Mouse (Mus musculus) kidney, postnatal 10 days (tissue): Measurements from ENCODE around the gene Itprid1.

Experiments used
- DNase-seq: peaks from one replicate; pipeline ENCODE4 v3.0.0; 2021; ENCODE audit warnings: mixed read lengths

Gene Itprid1

DNA sequence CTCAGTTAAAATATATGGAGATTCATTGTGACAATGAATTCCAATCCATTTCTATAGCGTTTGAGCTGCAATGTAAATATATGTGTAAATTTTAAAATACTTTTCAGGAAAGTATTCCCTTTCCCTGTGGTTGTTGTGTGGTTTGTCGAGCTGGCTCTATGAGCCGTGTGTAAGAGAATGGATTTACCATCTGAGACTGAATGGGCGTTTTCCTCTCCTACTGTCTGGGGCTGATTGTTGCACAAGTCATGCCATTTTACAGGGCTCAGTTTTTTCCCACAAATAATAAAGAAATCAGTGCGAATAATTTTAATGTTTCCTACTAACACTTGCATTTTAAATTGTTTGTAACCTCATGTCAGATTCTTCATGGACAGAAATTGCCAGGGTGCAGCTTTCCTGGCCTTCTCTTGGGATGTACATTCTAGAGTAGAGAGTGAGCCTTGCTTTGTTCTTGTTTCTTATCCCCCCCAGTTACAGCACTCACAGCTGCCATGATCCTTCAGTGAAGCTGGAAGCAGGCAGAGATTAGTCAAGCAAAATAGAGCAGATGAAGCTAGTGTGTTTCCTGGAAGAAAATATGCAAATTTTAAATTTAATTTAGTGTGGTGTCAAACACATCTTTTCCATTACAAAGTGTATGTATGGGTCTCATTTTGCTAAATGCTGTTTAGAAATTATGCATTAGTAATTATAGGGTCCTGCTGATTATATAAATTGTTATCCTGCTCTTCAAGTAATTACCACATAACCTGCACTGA is 65.1 kb downstream of the Itprid1 start:
- no peak for DNase-seq

DNA sequence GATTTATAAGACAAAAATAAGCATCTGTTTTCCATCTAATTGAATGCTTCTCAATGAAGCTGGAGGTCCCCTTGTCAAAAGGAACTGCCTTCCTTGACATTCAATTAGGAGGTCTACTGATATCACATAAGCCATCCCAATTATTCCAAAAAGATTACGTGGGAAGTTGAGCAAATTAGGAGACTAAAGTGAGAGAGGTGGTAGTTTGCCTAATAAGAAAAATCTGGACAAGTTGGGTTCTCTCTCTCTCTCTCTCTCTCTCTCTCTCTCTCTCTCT is 65.6 kb downstream of the Itprid1 start:
- no peak for DNase-seq

DNA sequence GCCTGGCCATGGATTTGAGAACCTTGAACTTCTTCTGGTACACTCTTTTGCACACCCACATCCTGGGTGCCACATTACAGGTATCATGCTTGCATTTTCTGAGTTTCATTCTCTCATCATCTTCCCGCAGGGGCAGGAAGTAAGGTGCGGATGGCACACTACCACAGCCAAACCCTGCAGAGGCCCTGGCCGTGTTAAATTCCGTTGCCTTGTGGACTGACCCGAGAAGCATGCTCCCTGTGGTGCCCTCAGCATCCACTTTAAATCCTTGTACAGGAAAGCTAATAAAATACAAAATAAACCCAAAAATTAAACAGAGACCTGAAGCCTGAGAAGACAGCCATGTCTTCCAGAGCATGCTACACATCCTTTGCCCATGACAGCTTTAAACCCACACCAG is 82.5 kb downstream of the Itprid1 start:
- no peak for DNase-seq

DNA sequence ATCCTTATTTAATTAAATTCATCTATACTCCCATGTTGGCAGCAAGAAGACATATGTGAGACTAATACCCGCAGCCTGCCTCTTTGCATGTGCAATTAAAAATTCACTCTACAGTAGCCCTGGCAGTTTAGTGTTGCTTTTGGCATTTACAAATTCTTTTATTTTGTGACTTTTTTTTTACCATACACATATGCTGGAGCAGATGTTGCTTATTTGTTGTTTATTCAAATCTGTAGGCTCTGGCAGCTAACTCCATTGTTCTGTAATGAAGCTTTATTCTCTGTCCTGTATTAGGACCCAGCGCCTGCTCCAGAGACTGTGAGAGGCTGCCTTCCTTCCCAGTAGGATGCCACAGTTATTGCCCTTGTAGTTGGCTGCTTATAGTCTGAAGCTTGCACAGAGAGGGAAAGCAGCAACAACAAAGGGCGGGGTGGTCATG is 83.6 kb downstream of the Itprid1 start:
- DNase-seq, result no peak

DNA sequence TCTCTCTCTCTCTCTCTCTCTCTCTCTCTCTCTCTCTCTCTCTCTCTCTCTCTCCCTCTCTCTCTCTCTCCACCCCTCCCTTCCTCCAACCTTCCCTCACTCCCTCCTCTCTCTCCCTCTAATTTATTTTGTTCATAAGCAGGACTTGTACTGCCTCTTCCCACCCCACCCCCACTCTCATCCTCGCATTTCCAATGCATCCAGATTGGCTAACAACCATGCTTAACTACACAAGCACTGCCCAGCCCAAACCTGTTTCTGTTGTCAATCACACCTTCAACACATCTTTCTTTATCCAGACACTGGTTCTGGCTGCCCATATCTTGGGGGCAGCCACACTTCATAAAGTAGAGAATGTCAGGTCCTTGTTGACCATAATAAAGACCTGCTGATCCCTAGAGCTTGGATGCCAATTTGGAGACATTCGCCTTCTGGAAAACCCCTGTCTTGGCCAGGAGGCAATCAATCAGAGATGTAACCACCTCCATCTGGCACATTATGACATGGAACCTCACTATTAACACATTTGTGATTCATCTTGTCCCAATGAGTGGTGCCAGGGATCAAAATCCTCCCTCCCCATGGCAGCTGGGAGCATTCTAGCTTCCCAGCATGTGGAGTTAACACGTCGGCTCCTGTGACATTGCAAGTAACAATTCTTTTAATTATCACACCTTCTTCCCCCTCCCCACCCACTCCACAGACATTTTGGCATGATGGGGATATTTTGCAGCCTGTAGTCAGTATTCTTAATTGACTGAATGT is 84.4 kb downstream of the Itprid1 start:
- no peak for DNase-seq

DNA sequence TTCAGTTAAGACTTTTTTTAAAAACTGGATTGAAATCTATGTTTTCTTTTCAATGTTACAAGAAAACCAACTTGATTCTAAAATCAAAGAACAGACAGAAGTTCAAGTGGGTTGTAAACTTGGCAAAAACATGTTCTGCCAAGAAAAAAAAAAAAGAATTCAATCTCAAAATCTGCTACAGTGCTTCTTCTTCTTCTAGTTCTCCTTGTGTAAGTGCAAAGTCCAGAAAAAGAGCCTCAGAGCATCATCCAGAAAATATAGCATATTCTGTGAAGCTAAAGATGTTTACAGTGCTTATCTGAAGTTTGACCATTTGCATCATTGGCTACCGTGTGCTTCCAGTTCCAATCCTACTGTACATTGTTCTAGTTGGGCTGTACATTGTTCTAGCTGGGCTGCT is 108.0 kb downstream of the Itprid1 start:
- no peak for DNase-seq

DNA sequence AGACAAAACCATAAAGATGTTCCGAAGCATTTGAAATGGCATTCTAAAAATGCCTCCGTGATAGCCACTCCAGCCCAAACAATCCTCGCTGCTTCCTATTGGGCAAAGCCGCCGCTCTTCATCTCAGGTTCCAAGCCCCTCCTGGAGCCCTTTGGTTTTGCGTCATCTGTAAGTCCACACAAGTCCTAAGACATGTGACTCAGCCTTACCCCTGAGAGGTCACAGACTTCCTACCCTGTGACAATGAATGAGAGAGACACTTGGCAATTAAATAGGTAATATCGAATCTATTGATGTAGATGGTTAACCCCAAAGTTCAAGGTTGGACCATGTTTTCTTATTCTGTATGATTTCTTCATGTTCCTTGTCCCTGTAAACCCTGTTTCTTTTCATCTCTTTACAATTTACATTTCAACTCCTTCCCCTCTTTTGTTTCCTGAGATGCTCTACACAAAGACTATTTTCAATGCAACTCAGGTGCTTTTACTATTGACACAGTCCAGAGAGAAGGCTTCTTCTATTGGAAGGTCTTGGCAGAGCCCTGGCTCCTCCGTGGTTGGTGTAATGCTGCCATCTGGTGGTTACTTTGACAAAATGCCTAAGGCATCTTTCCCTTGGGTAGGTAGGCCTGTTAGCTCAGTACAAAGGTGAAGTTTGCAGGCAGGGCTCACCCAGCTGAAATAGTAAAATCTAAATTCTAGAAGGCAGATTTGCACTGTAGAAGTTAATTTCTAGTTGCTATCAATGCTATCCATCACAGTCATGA is 113.8 kb downstream of the Itprid1 start:
- peak; percentile 70 for DNase-seq

DNA sequence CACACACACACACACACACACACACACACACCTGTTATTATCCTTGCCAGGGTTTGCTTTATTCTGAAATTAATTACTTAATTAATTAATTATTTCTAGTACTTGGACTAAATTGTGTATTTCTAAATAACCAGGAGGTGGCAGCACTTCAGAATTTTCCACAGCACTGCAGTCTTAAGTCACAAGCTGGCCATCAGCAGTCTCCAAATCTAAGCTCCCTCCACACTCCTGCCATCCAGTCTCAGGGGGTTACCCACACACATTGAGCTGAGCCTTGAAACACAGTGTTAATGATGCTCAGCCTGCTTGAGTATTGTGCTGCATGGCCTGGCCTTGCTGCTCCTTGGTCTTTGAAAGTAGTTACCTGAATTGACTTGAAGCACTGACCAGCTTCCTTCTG is 136.3 kb downstream of the Itprid1 start:
- DNase-seq, result peak; percentile 15

DNA sequence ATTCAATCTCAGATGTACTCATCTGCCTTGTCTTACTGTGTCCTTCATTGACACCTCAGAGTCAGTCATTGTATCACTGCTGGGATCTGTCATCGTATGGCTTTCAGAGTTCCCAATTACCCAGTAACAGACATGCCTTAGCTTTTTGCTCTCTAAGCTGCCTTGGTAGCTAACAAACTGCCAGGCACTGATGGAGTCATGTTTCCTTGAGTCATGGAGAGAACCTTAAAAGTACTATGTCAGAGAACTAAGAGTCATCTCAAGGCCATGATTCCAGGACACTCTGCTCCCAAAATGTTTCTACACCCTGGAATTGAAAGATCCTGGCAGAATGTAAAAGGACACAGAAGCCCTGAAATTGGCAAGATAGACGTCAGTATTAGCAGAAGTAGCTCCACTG is 143.1 kb downstream of the Itprid1 start:
- no peak for DNase-seq

DNA sequence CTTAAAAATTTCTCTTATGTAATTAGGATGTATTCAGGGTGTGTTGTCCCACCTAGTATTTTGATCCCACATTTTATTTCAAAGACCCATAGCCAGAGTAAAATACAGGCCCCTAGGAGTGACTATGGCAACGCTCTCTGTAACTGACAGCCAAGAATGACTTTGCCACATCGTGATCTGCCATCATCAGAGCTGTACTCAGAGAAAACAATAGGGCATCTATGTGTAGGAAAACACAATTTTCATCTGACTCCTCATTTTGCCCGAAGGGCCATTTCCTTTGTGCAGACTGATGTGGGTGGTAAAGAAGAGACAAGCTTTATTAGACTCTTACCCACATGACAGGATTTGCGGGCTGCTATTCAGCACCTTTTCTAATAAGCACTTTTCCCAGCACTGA is 172.0 kb downstream of the Itprid1 start:
- no peak for DNase-seq

DNA sequence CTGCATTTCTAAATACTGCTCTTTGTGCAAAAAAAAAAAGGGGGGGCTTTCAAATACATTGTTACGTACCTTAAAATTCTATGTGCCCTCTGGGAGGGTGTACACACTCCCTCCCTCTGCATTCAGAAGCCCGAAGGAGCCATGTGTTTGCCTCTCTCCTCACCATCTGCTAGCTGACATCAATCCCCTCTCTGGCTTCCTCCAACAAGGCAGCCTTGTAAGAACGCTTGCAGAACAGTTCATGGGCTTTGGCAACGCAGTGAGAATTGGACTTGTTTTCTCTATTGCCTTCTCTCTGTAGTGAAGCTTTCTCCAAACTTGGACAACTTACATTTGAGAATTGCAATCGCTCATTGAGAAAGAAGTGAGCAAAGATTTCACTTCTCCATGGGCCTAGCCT is 175.7 kb downstream of the Itprid1 start:
- DNase-seq, result no peak

DNA sequence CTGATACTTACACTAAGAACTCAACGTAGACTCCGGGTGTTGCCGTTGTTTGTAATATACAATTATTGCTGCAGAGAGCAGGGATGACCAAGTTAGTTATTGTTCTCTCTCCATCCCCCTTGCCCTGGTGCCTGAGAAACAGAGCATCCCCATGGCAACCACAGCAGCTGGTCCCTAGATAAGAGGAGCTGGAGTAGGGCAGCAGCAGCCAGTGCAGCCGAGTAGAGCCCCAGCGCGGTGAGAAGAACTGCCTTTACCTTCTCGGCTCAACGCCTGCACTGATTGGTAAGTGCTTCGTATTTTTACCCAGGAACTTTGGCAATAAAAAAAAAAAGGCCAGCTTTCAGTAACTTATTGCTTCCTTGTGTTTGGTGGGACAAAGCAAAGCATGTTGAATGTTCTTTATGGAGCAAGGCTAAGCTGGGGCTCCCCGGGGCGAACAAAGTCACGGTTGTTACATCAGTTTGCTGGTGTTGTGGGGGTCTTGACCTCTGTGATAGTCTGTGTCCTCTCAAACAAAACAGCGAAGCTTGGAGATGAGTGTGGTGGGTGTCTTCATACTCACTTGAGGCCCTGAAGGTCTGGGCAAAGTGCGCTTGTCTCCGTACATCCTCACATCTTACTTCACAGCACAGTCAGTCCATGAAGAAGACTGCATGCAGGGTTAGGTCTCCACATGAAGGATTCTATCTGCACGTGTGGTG is 180.7 kb downstream of the Itprid1 start, which contains the start of gene Ppp1r17:
Ppp1r17 (plus strand) TSS at position 207 of the 704 bp plus-strand sequence.
- no peak for DNase-seq

DNA sequence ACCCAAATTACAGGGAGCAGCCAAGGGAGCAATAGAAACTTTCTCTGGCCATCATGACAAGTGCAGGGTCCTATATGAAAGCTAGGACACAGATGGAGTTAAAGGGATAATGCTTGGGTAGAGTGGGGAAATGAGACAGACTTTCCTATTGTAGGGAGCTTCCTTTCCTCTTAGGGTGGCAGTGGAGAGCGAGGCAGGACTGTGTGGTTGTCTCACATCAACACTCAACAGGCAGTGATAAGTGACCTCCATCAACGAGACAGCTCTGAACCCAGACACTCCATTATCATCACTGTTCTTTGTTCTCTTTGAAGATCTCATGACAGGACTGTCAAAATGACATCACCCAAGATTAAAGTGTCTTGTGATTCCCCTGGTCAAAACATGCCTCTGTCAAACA is 182.9 kb downstream of the Itprid1 start:
- DNase-seq, result no peak

DNA sequence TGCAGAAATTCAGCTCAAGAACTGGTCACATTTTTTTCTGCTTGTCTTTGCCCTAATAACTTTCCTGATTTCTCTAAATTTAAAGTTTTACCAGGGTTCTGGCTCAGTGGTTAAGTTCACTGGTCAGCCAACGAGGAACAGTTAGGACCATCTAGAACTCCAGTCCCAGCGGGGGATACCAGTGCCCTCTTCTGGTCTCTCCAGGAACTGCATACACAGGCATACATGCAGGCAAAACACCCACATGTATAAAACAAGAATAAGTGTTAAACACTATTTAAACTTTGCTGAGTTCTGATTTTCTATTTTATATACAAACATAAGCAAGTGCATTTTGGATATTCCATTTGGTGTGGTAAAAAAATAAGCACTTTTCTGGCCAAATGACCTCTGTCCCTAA is 188.8 kb downstream of the Itprid1 start:
- DNase-seq, result peak; percentile 14

DNA sequence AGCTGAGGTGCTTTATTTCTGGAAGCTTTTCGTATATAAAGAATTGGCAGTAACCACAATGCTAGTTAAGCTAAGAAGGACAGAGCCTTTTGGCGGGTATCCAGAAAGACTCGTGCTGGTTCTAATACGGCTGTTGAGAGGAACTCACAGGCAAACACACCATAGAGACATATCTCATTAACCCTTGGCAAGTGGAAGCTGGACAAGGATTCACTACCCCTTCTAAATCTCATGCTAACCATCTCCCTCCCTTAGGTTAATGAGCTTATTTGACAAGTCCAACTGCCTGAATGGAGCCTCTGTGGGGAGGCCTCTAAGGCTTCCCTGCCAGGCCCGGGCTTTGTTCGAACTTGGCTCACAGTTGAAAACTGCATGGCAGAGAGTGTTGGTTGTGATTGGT is 190.6 kb downstream of the Itprid1 start:
- peak; percentile 9 for DNase-seq

DNA sequence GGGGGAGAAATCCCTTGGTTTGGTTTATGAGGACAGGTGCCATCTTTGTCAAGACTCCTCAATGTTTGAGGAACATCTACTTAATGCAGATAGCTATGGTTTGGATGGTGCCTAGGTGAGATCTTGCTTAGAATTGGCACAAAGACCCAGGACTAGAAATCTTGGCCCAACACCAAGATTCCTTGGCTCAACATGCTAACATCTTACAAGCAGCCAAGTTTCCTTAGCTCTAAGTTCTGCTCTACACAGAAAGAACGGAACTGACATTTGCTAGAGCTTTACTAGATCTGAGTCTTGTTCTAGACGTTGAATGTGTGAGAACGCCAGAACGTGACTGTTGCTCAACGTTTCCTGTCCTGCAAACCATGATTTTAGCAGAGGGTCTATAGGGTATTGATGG is 191.3 kb downstream of the Itprid1 start:
- DNase-seq, result no peak
